Mouse (Mus musculus) myocyte (in vitro differentiated cells): ENCODE measurements around the gene Cd200.

Source experiments
- CEBPB ChIP-seq: IDR thresholded peaks from 2 replicates; pipeline ENCODE4 v1.6.1; 2011; ENCODE audit warnings: mild to moderate bottlenecking, moderate library complexity; ENCODE audit not compliant: poor library complexity, insufficient read depth, severe bottlenecking
- E2F4 ChIP-seq: IDR thresholded peaks from one replicate; pipeline ENCODE4 v1.6.1; 2011; ENCODE audit warnings: mild to moderate bottlenecking, control low read depth, moderate library complexity; ENCODE audit not compliant: insufficient read depth
- MAX ChIP-seq: IDR thresholded peaks from one replicate; pipeline ENCODE4 v1.6.1; 2011; ENCODE audit warnings: low read depth, mild to moderate bottlenecking, control low read depth
- MYOD1 ChIP-seq, 3 experiments: IDR thresholded peaks; one replicate each; pipeline ENCODE4 v1.6.1; 2011; ENCODE audit warnings: control low read depth in 2 of 3, low read depth in 2 of 3, mild to moderate bottlenecking in 2 of 3, moderate library complexity in 1 of 3; ENCODE audit not compliant: insufficient read length in 2 of 3, control insufficient read depth in 1 of 3
- MYOG ChIP-seq, 3 experiments: IDR thresholded peaks; one replicate each; pipeline ENCODE4 v1.6.1; 2011; ENCODE audit warnings: control low read depth in 2 of 3, low read depth in 2 of 3, mild to moderate bottlenecking in 2 of 3; ENCODE audit not compliant: insufficient read length in 2 of 3, control insufficient read depth in 1 of 3, insufficient read depth in 1 of 3
- POLR2A ChIP-seq: IDR thresholded peaks from one replicate; pipeline ENCODE4 v1.6.1; 2011; ENCODE audit warnings: low read depth, mild to moderate bottlenecking, control low read depth, moderate library complexity; ENCODE audit not compliant: insufficient read length
- POLR2AphosphoS2 ChIP-seq: IDR thresholded peaks from one replicate; pipeline ENCODE4 v1.6.1; 2011; ENCODE audit warnings: low read depth, control low read depth; ENCODE audit not compliant: insufficient read length
- SRF ChIP-seq: IDR thresholded peaks from one replicate; pipeline ENCODE4 v1.6.1; 2011; ENCODE audit warnings: low read depth; ENCODE audit not compliant: control insufficient read depth, insufficient read length
- TCF12 ChIP-seq: IDR thresholded peaks from one replicate; pipeline ENCODE4 v1.6.1; 2011; ENCODE audit warnings: mild to moderate bottlenecking, control low read depth; ENCODE audit not compliant: poor library complexity, insufficient read depth, severe bottlenecking
- TCF3 ChIP-seq: IDR thresholded peaks from one replicate; pipeline ENCODE4 v1.6.1; 2011; ENCODE audit warnings: low read depth, control low read depth; ENCODE audit not compliant: insufficient read length
- USF1 ChIP-seq: IDR thresholded peaks from one replicate; pipeline ENCODE4 v1.6.1; 2011; ENCODE audit warnings: low read depth, mild to moderate bottlenecking, control low read depth, moderate library complexity

DNA sequence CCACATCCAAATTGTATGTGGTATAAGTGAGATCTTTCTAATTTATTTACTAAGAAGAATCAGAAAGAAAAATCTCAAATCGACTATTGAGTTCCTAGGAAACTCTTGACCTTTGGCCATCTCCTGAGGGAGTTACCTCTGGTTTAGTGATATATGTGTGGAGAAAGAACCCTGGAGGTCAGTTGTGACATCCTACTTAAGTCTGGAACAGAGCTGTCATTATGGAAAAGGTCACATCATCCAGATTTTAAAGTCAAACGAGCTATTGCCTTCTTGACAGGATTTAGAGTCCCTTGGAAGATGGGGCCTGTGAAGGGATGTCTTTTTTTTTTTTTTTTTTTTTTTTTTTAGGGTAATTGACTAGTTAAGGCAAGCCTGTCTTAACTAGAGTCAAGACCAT, 32.0 kb downstream of the Cd200 start:
- TF ChIP-seq POLR2A (no peak), MYOD1 (IDR thresholded peaks at IDR 0.05; ENCODE audit: control insufficient read depth in 1 of 3, insufficient read length in 2 of 3, low read depth in 2 of 3) (no peak), CEBPB (no peak), E2F4 (no peak), POLR2AphosphoS2 (no peak), MYOG (IDR thresholded peaks at IDR 0.05; ENCODE audit: control insufficient read depth in 1 of 3, insufficient read depth in 1 of 3, insufficient read length in 2 of 3, low read depth in 2 of 3) (no peak), TCF12 (no peak), USF1 (no peak), TCF3 (no peak), MAX (no peak), SRF (no peak)
